Mouse (Mus musculus) hematopoietic stem cell, adult 5-6 weeks (primary cell): ENCODE data around the gene Large2. TPM values are rescaled to one million over a fixed set of nuclear protein-coding genes. Genes with fewer than 3 reads are reported as not detected.

Experiments used
- ATAC-seq, 2 experiments: fragments of 125-278 bp in 1 of 2; replicated peaks in 1 of 2; 2 replicates each; pipeline ENCODE4 v1.8.0; 2016 to 2017; ENCODE audit warnings: inconsistent platforms in 2 of 2, mild to moderate bottlenecking in 2 of 2, moderate number of reproducible peaks in 2 of 2, low read depth in 1 of 2, moderate TSS enrichment in 1 of 2; ENCODE audit not compliant: low FRiP score in 2 of 2, poor library complexity in 2 of 2, severe bottlenecking in 2 of 2, insufficient read depth in 1 of 2, low TSS enrichment in 1 of 2
- total RNA-seq: library from RNA; stranded (forward); fragments of 172-1452, 232-1000 nt; gene quantifications from 2 replicates; pipeline ENCODE4 v1.2.3, GENCODE M21; 2017

The Large2 gene
- total RNA-seq, 1 experiment from 2014 or later: 2.2 TPM

DNA sequence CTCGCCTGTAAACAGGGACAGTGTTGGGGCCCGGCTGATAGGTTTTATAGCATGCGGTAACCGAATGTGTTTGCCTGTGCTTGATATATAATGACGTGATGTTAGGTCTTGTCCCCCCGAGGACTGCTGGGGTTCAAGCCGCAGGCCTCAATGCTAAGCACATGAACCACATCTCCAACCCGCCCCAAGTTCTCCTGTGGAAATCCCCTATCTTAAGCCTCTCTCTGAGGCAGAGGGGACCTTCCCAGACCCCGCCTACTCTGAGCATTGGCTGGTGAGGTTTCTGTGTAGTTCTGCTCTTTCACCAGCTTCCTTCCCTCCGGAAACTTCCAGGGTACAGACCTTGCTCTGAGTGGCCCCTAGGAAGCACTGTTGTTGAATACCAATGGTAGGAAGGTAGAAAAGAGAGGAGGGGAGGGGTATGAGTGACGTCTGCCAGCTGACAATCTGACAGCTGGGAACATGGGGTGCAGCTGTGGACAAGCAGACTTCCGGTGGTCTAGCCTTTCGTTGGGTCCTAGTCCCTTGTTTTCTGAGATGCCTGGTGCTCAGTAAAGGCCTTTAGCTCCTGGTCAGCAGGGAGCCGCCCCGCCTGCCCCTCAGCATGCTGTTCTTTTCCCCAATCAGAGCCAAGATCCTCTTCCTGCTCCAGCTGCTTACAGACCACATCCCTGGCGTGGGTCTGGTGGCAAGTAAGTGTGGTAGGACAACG is 5.3 kb upstream of the Large2 start:
- no peak for ATAC-seq

- ATAC-seq: no peak
These were observed 2.7 kb upstream of the Large2 start for GRCm38 (mm10) chr2:92377320-92377719.

- ATAC-seq: no peak
These were observed 1.6 kb upstream of the Large2 start for GRCm38 (mm10) chr2:92376300-92376699.

DNA sequence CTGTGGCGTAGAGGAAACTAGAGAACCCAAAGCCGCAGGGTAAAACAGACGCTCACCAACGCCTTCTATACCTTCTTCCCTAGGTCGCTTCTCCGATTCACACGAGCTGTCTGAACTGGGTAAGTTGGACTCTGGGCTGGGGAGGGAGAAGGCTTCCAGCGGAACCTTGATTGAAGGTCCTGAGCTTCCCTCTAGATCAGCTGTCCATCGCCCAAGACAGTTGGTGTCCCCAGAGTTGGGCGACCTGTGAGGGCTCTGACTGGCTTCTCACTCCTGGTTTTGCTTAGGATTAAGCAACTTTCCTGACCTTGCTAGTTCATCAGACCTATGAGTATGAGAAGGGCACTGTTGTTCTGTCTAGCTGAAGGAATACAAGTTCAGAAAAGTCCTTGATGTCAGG is 1.1 kb upstream of the Large2 start:
- ATAC-seq: no peak

DNA sequence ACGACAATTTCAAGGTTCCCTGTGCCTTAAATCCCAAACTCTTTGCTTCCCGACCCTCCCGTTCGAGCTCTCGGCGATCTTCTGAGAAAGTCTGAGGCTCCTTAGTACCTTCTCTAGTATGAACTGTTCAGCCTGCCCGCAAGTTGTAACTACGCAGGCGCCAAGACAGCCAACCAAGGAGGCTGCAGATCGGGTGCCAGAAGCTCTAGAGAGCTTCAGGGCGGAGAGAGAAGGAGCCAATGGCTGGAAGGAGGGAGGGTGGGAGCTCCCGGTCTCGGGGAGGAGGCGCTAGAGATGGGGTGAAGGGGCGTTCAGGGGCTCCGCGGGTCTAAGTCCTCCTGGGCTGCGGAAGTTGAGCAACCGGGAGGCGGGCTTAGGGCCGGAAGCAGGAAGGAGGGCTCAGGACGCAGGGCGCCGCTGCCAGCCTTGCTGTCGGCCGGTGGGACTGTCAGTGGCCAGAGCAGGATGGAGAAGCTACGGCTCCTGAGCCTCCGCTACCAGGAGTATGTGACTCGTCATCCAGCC is 492 bp upstream of the Large2 start:
- peak; percentile 92 to 93 for ATAC-seq

- ATAC-seq: no peak
These were observed 1.2 kb downstream of the Large2 start for GRCm38 (mm10) chr2:92373437-92373813.

DNA sequence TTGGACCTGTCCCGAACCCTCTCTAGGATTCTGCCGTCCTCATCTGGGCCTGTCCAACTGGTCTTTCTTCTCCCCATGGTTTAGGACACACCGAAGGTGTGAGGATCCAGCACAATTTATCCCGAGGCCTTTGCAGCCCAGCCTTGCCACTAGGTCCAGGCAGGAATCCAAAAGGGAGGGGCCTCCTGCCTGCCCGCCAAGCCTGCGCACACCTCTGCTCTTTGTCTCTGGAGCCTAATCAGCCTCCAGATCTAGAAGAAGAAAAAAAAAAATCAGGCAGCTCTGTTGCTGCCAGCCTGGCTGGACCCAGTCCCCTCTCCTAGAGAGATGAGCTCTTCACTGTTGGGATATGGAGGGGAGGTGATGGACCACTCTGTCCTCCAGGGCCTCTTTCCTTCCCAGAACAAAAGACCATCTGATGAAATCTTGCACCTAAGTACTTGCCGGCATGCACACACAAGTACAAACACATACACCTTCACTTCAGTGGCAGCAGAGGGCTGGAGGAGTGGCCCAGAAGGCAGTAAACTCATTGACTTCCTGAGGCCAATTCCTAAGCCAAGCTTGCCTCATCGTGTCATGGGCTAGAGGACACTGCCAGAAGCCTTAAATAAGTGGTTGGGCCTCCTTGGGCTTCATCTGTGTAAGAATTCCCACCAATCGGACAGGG is 1.8 kb downstream of the Large2 start:
- no peak for ATAC-seq

GRCm38 (mm10) chr2:92371971-92372690 is 2.5 kb downstream of the Large2 start:
- no peak for ATAC-seq

DNA sequence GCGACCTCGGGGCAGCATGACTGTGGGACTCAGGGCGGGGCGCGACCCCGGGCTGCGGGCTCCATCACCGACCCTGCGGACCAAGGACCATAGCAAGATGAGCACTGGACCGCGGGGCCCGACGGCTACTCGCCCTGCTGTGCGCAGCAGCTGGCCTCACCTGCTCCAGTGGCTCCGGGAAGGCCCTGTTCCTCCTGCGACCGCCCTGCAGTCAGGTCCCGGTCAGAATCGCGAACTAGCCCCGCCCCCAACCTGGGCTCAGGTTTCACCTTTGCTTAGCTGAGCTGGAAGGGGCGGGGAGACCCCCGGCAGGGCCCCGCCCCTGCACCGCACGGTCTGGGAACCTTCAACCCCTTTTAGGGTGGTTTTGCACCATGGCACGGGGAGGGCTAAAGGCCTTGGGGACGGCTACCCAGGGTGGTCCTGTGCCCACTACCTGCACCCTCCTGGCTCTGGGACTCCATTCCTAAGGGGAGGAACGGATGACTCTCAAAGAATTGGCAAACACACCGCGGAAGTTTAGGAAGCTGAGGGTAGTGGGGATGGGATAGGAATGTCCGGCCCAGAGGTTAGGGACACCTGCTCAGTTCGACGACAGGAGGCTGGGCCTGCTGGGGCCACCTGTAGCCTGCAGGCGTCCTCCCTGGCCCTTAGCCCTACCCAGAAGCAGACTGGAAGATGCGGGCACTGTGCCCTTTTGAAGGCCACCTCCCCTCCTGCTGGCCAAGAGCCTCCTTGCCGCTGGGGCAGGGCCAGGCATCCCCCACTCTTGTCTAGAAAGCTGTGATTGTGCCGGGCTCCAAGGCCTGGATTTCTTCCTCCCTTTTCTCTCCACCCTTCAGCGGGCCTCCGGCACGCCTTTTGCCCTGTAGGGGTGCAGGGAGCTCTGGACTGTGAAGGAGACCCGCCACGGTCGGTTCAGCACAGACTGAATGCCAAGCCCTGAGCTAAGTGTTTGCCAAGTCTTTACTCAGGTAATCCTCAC is 3.6 kb downstream of the Large2 start:
- 0 out of 4 replicates have a peak, but pooled peaks of 1 of the 2 experiments have one; percentile 11 for ATAC-seq

DNA sequence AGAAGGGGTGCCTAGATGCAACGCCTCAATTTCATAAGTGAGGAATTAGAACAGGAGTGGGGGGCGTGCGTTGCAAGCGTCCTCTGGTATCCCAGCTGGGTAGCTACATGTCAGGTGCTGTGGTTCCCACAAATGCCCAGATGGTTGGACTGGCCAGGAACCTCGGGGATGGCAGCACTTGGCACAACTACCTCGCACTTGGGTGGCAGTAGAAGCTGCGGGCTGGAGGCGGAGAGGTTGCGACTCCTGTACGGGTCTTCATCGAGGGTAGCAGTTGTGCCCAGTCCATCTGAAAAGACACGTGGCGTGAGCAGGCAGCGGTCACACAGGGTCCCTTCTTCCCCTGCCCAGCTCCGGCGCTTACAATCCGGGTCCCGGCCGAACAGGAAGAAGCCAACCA is 4.3 kb downstream of the Large2 start:
- no peak for ATAC-seq

GRCm38 (mm10) chr2:92367383-92368029 is 7.2 kb downstream of the Large2 start:
- ATAC-seq: no peak

- no peak for ATAC-seq
These were observed 9.1 kb downstream of the Large2 start for GRCm38 (mm10) chr2:92365568-92365967.

- no peak for ATAC-seq
These were observed 10.6 kb downstream of the Large2 start for GRCm38 (mm10) chr2:92364086-92364485.

- ATAC-seq: no peak
These were observed 12.0 kb downstream of the Large2 start for GRCm38 (mm10) chr2:92362571-92363228.

- ATAC-seq: no peak
These were observed 12.9 kb downstream of the Large2 start for GRCm38 (mm10) chr2:92361795-92362194.

- no peak for ATAC-seq
These were observed 13.8 kb downstream of the Large2 start for GRCm38 (mm10) chr2:92360893-92361292.
